Mouse (Mus musculus): ENCODE results near the gene Gm281.
"Not testable (repeated sequence)": the region's sequence is repeated elsewhere in the genome, so short reads cannot be mapped to it uniquely, and the experiment has no call there.

The Gm281 gene

GRCm38 (mm10) chr14:13914387-13915082 is at the start of gene Gm281:
Gene Gm281 (minus strand): TSS chr14:13914478.
- in situ Hi-C loops (cut with MboI, MseI) = loop anchor here (5.0 kb wide), 1 partner anchor 557 kb away; no protein-coding TSS in a partner anchor

DNA sequence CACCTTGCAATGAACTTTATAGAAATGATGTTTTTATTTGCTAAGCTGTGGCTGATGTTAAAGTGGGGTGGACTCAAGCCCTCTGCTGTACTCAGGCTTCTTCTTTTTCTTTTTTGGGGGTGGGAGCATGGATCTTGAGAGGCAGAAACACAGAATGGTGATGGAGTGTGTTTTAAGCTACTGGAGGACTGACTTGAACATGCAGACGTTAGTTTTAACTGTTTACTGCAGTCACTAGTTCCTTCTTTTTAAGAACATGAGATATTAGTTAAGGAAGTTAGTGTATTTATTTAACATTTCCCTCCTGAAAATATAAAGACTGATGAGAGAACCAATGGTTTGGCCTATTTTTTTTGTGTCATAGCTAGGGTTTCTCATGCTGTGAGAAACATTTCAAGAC is 49.2 kb upstream of the Gm281 start:
- in situ Hi-C loops (cut with MboI, MseI) = no loop called here

DNA sequence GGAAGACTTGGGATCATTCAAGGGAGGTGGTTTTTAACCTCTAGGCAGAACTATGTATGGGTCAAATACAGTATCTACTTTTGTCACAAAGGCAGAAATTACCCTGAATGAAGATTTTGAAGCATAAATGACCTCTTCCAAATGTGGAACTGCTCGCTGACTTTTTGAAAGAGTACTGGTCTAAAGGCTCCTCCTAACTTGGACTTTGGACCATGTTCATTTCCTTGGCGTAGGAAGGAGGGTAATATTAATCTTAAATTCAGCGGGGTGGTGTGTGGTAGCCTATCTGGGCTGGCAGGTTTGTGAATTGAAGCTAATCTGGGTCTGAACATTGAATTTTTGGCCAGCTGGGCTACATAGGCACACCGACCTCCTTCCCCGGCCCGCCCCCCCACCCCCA is 48.2 kb upstream of the Gm281 start:
- in situ Hi-C loops (cut with MboI, MseI) = no loop called here

DNA sequence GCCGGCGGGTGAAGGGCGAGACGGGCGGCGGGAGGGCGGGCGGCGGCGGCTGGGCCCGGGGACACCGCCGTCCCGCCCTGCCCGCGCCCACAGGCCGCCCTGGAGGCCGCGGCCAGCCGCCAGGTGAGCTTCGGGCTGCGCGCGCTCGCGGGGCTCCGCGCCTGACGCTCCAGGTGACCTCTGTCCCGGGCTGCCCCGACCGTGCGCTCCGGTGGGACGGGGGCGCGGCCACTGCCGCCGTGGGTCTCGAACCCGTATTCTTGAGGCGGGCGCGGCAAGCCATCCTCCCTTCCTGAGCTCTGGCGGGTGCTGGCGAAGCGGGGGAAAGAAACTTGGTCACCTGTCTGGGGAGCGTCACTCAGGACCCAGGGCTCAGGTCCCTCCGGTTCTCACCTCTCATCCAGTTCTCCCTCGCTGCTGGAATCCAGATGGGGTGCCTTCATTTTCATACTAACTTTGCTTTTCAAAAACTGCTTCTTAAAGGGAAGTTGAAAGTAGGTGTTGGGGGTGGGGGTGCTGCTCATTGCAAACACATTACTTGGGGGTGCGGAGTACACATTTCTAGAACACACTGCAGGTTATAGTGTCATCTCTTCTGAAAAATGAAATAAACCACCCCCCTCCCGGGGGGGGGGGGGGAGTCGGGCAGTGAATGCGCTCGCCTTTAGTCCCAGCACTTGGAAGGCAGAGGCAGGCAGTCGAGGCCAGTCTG is 47.3 kb upstream of the Gm281 start, which contains the start of the genes Atxn7 and Thoc7:
Gene Atxn7, plus strand, starts transcription at position 40 of the 712 bp plus-strand sequence.
Gene Thoc7, minus strand, starts transcription at position 452 of the 712 bp plus-strand sequence.
- in situ Hi-C loops (cut with MboI, MseI) = no loop called here

DNA sequence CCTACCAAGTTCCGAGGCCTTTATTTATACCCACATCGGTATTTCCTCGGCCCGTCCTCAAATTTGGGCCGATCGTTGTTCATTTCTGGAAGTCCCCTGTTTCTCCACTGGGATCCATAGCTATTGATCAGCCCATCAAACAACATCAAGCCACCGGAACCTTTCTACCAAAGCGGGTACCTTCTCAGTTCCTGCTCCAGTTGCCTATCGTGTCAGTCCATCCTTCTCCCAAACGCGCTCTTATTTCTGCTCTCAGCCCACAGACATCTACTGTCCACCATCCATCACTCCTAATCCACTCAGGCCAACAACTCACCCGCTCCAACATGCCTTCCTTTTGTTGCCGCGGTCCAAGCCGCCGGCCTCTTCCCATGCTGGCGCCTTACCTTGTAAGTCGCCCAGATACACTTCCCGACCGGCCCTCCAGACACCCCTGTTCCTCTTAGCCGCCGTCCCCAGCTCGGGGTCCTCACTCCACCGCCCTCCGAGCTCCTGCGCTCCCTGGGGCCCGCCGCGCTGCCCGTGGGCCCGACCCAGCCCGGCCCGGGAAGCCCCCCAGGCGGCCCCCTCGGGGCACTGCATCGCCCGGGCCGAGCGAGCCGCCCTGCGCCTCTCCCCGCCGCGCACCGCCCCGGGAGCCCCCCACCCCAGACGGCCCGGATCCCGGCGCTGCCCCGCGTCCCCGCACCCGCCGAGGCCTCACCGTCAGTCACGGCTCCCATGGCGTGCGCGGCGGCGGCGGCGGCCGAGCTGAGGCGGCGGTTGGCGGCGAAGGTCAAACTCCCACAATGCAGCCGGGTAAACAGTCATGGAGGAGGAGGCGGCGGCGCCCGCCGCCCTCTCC is 46.4 kb upstream of the Gm281 start:
- in situ Hi-C loops (cut with MboI, MseI) = no loop called here

DNA sequence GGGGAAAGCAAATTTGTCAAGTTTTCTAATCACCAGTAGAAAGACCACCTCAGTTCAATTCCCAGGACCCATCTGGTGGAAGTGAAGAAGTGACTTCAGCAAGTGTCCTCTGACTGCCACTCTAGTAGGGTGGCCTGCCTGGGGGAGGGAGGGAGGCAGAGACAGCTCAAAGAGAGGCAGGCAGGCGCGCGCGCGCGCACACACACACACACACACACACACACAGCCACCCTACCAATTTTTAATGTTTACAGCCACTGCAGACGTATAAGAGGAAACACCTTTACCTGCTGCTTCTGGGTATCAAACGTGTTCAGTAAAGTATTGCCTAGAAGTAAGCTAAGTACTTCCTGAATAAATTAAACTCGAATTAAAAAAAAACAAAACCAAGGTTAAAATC is 45.8 kb upstream of the Gm281 start:
- in situ Hi-C loops (cut with MboI, MseI) = no loop called here

DNA sequence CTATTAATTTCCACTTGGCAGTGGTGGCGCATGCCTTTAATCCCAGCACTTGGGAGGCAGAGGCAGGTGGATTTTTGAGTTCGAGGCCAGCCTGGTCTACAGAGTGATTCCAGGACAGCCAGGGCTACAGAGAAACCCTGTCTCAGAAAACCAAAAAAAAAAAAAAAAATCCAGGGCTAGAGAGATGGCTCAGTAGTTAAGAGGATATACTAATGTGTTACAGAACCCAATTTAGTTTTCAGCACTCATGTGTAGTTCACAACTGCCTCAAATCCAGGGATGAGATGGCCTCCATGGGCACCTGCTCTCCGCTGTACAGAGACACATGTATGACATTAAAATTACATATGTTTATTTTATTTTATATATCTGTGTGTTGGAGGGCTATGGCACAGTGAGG is 37.9 kb upstream of the Gm281 start:
- in situ Hi-C loops (cut with MboI, MseI) = not testable (repeated sequence)

GRCm38 (mm10) chr14:13950401-13950800 is 36.1 kb upstream of the Gm281 start:
- in situ Hi-C loops (cut with MboI, MseI) = no loop called here

DNA sequence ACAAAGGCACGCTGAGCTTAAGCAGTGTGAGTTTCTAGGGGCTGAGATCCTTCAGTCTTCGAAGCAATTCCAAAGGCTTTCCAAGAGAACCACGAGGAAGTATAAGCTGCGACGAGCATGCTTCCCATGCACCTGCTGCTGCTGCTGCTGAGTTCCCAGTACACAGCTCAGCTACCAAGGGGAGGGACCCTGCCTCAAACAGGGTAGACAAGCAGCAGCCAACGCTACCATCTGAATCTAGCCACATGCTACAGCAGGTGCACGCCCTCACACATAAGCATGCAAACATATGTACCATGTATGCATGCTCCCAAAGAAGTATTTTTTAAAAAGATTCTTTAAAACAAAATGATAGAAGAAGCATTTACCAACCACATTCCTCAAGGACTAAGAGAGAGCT is 34.1 kb upstream of the Gm281 start:
- in situ Hi-C loops (cut with MboI, MseI) = no loop called here

- in situ Hi-C loops (cut with MboI, MseI) = no loop called here
Measured at GRCm38 (mm10) chr14:13944686-13945085, 30.4 kb upstream of the Gm281 start.

- in situ Hi-C loops (cut with MboI, MseI) = no loop called here
Measured at GRCm38 (mm10) chr14:13934052-13934371, 19.7 kb upstream of the Gm281 start.

- in situ Hi-C loops (cut with MboI, MseI) = no loop called here
Measured at GRCm38 (mm10) chr14:13933290-13934051, 19.2 kb upstream of the Gm281 start.

DNA sequence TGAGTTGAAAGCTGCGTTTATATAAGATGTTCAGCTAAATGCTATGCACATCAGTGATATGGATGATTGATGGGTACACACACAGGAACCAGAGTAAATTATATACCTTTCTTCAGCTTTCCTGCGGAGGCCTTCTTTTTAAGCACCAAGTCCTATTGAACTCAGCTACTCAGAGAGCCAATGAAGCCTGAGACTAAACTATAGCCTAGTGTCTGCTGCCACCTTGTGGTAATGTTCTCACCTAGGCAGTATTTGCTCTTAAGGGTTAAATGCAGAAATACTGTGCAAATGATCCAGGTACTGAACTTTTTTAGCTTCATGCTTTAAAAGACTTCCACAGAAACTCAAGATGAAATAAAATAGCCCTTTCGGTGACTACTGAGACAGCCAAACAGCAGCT is 3.4 kb upstream of the Gm281 start:
- in situ Hi-C loops (cut with MboI, MseI) = loop anchor here (5.0 kb wide), 1 partner anchor 560 kb away; no protein-coding TSS in a partner anchor

DNA sequence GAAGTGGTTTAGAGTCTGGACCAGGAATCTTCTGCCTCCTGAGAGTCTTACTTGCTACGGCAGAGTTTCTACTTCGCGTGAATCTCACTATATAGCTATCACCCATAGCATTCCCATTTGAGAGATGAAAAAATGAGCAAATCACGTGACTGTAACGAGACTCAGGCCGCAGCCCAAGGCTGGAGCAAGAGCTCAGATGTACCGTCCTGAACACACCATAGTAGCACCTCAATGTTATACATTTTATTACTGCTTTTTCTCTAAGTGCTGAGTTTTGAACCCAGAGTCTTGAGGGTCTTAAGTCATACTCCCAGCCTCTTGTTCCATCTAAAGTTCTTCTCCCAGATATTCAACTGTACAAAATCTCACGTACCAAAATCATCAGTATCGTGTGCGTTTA is 2.9 kb upstream of the Gm281 start:
- in situ Hi-C loops (cut with MboI, MseI) = loop anchor here (5.0 kb wide), 1 partner anchor 560 kb away; no protein-coding TSS in a partner anchor

GRCm38 (mm10) chr14:13915207-13915606 is 929 bp upstream of the Gm281 start:
- in situ Hi-C loops (cut with MboI, MseI) = loop anchor here (5.0 kb wide), 1 partner anchor 558 kb away; no protein-coding TSS in a partner anchor

DNA sequence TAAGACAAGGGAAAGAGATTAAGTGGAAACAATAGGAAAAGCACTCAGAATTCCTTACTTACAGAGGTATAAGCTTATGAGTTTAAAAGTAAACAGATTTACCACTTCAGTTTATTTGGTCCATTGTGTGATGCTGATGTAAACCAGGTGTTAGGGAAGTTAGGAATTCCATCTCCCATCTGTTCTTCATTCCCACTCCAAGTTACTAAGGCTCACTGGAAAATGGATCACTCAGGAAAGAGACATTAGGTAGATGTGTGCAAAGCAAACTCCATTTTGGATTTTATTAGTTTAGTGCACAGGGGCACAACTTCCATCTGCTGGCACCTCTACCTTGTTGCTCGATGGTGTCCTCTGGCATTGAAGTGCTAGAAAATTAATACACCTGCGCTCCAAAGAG is 4.1 kb downstream of the Gm281 start:
- in situ Hi-C loops (cut with MboI, MseI) = no loop called here

DNA sequence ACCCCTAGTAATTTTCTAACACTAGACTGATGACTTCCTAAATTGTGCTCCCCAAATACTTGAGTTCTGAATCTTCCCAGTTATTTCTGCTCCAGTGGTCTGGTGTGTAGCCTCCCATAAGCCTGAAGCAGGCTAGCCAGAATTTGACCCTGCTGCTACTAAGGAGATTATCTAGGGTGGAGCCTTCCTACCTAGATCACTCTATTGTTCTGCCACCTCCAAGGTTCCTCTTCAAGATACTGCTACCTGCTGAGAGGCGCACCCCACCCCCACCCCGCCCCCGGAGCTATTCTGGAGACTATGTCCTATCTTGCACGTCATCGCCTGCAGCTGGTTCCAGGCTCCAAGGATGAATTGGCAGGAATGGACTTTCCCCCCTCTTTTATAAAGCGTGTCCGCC is 7.1 kb downstream of the Gm281 start:
- in situ Hi-C loops (cut with MboI, MseI) = no loop called here

GRCm38 (mm10) chr14:13906461-13906860 is 7.8 kb downstream of the Gm281 start:
- in situ Hi-C loops (cut with MboI, MseI) = no loop called here

DNA sequence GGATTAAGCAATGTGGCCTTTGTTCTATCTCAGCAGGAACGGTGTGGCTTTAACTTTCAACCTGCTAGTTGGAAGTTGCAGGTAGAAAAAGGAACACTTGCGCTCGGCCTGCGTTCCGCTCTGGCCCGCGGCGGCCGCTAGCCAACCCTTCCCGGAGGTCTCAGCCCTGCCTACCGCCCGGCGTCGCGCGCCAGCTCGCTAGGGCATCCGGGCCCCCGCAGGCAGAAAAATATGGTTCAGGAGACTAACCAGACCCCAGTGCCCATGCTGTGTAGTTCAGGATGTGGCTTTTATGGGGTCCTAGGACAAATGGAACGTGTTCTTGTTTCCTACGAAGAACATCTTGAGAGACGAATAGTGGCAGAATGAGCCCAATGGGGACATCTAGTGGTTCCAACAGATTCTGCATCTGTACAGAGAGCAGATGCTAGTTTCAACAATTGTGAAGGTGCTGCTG is 12.6 kb downstream of the Gm281 start:
- in situ Hi-C loops (cut with MboI, MseI) = no loop called here

- in situ Hi-C loops (cut with MboI, MseI) = loop anchor here (10.0 kb wide), 1 partner anchor 1320 kb away; no protein-coding TSS in a partner anchor
Measured at GRCm38 (mm10) chr14:13895198-13895597, 19.1 kb downstream of the Gm281 start.

DNA sequence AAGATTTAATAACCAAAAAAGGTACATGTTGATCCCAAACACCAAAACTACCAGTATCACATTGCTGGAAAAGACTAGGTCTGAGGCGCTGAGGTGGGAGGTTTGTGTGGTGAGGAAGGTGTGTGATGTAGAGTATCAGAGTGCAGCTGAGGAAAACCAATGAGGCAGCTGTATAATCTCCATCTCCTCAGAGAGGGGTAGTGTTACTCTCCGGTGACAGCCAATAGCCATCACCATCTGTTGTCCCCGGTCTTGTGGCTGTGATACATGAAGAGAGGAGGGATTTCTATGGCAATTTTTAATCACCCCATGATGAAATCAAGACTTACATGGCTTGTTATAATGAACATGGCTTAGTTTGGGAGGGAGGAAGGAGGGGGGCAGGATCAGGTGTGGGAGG is 20.5 kb downstream of the Gm281 start:
- in situ Hi-C loops (cut with MboI, MseI) = loop anchor here (10.0 kb wide), 1 partner anchor 1319 kb away; no protein-coding TSS in a partner anchor

Measured in regulatory T cell (primary cell).